Mouse (Mus musculus) C2C12 (cell line): ENCODE results near the gene Phf20. TPM values are rescaled to one million over a fixed set of nuclear protein-coding genes. Genes with fewer than 3 reads are reported as not detected.

ENCODE experiments used
- H3K27me3 ChIP-seq: one replicate; pipeline ENCODE4 v1.6.1; 2011; ENCODE audit not compliant: control insufficient read depth, insufficient read depth, insufficient read length
- H3K36me3 ChIP-seq: one replicate; pipeline ENCODE4 v1.6.1; 2011; ENCODE audit not compliant: control insufficient read depth, insufficient read depth
- H3K4me3 ChIP-seq: one replicate; pipeline ENCODE4 v1.5.1; 2011; ENCODE audit warnings: mild to moderate bottlenecking, control low read depth; ENCODE audit not compliant: poor library complexity, insufficient read depth, severe bottlenecking
- H3K79me2 ChIP-seq: one replicate; pipeline ENCODE4 v1.6.1; 2011; ENCODE audit not compliant: control insufficient read depth, insufficient read depth
- H3K79me3 ChIP-seq: one replicate; pipeline ENCODE4 v1.6.1; 2011; ENCODE audit warnings: low read depth, control low read depth
- H3ac ChIP-seq: one replicate; pipeline ENCODE3; 2011; ENCODE audit warnings: low read depth; ENCODE audit not compliant: control insufficient read depth, insufficient read length
- CEBPB ChIP-seq: IDR thresholded peaks from one replicate; pipeline ENCODE4 v1.6.1; 2011; ENCODE audit warnings: low read depth, mild to moderate bottlenecking, control low read depth, moderate library complexity
- CTCF ChIP-seq: IDR thresholded peaks from one replicate; pipeline ENCODE4 v1.5.1; 2011; ENCODE audit not compliant: control insufficient read depth, insufficient read depth, insufficient read length
- FOSL1 ChIP-seq: IDR thresholded peaks from one replicate; pipeline ENCODE4 v1.8.0; 2011; ENCODE audit warnings: mild to moderate bottlenecking, low read length; ENCODE audit not compliant: poor library complexity, insufficient read depth, severe bottlenecking
- MAX ChIP-seq: IDR thresholded peaks from one replicate; pipeline ENCODE4 v1.6.1; 2011; ENCODE audit warnings: mild to moderate bottlenecking, control low read depth
- MYOD1 ChIP-seq: IDR thresholded peaks from one replicate; pipeline ENCODE4 v1.6.1; 2011; ENCODE audit warnings: low read depth; ENCODE audit not compliant: control insufficient read depth, insufficient read length
- MYOG ChIP-seq: IDR thresholded peaks from one replicate; pipeline ENCODE4 v1.6.1; 2011; ENCODE audit not compliant: control insufficient read depth, insufficient read length; ENCODE audit errors: extremely low read depth
- USF1 ChIP-seq: IDR thresholded peaks from one replicate; pipeline ENCODE4 v1.6.1; 2011; ENCODE audit warnings: low read depth, mild to moderate bottlenecking, control low read depth, moderate library complexity
- polyA plus RNA-seq: library from polyadenylated mRNA; unstranded; fragments of >200 nt; fragmentation: generic; extraction: Trizol; gene quantifications from one replicate; pipeline ENCODE4 v1.2.1, GENCODE M21; 2012; ENCODE audit warnings: missing spikeins

Phf20 gene
- polyA plus RNA-seq, 1 experiment: 18.1 TPM

- Histone ChIP-seq H3K4me3 (no peak overlapping the region), H3ac (no peak overlapping the region), H3K27me3 (no peaks in the 10 kb centered on the region), H3K36me3 (no peaks in the 10 kb centered on the region), H3K79me3 (peaks cover 10% of the 10 kb centered on the region), H3K79me2 (peaks cover 14% of the 10 kb centered on the region)
- TF ChIP-seq MYOG (no peak), MAX (no peak), CTCF (no peak), FOSL1 (no peak), CEBPB (no peak), USF1 (no peak), MYOD1 (no peak)
Measured at GRCm38 (mm10) chr2:156193066-156193862, 3.0 kb upstream of the Phf20 start.

DNA sequence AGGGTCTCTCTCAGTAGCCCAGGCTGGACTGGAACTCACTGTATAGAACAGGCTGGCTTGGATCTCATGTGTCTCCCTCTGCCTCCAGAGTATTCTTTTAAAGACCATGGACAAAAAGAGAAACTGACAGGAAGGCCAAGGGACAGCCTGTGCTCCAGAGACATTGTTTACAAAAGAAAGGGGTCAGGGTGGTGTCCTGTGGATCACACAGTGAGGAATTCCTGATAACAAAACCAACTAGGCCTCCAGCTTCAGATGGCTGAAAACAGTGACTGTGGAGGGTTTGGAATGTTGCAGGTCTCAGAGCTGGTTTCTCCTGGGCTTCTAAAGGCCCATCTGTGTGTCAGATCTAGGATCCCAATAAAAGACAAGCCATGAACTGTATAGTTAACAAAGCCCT, 1.7 kb upstream of the Phf20 start:
- no peak overlapping the region for H3ac ChIP-seq
- no peak overlapping the region for H3K4me3 ChIP-seq
- H3K36me3 ChIP-seq: no peaks in the 10 kb centered on the region
- TF ChIP-seq MAX (no peak), CTCF (no peak), MYOD1 (no peak), MYOG (no peak), USF1 (no peak), CEBPB (no peak), FOSL1 (no peak)
- H3K79me2 ChIP-seq: peaks cover 27% of the 10 kb centered on the region
- H3K27me3 ChIP-seq: no peaks in the 10 kb centered on the region
- peaks cover 22% of the 10 kb centered on the region for H3K79me3 ChIP-seq

DNA sequence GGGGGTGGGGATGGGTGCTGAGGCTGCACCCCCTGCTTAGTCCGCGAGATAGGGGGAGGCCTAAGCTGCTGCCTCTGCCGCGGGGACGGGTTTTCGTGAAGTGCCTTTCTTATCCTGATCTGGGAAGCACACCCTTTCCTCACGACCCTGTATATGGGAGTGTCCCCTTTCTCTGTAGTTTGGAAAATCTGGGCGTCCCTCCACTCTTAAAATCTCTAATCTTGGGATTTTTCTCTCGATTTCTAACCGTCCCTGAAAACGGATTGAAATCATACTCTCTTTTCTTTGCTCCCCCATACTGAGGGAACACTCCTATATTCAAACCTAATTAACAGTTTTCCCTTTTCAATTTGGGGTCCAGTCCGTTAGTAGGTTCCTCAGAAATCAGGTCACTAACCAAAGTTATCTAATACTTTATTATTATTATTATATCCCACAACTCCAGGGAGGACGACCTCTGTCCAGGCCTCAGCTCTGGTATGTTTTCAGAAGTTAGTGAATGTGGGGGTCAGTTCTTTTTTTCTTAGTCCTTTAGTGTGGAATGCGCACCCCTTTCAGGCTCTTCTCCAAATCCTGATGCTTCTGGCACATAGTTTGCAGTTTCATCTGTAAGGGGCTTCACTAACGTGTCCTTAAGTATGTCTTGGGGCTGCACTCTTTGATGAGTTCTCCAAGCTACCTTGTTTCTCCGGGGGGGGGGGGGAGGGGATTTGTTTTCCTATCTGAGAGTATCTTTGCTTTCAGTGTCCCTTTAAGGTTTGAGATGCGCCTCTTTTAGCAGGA, 1.1 kb downstream of the Phf20 start:
- Histone ChIP-seq H3K4me3 (peak overlapping the region; percentile 64), H3K79me2 (peaks cover 55% of the 10 kb centered on the region), H3K27me3 (no peaks in the 10 kb centered on the region), H3ac (peak overlapping the region; percentile 64), H3K79me3 (peaks cover 42% of the 10 kb centered on the region), H3K36me3 (peaks cover 17% of the 10 kb centered on the region)
- no peak for TF ChIP-seq MYOG
- TF ChIP-seq CTCF: no peak
- TF ChIP-seq USF1: no peak
- no peak for TF ChIP-seq CEBPB
- no peak for TF ChIP-seq MYOD1
- TF ChIP-seq MAX: no peak
- TF ChIP-seq FOSL1: no peak

DNA sequence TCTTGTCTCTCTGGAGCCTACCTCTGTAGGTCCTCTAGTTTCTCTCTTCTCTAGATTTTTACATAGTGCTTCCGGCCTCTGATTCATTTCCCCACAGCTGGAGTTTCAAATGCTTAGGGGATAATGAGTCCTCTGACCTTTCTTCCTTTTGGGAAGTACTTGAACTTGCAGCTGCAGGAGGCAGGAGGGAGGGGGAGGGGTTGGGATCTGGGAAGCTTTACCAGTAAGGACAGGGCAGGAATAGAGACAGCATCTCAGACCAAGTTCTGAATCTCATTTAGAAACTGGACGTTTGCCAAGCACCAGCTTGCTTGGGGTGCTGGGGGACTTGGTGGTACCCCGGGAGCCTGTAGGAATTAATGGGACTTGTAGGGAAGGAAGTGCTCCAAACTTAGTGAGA, 3.7 kb downstream of the Phf20 start:
- peaks cover 81% of the 10 kb centered on the region for H3K79me2 ChIP-seq
- peaks cover 60% of the 10 kb centered on the region for H3K79me3 ChIP-seq
- H3ac ChIP-seq: no peak overlapping the region
- TF ChIP-seq FOSL1 (no peak), MAX (no peak), CTCF (no peak)
- H3K4me3 ChIP-seq: no peak overlapping the region
- H3K36me3 ChIP-seq: peaks cover 27% of the 10 kb centered on the region
- no peaks in the 10 kb centered on the region for H3K27me3 ChIP-seq

DNA sequence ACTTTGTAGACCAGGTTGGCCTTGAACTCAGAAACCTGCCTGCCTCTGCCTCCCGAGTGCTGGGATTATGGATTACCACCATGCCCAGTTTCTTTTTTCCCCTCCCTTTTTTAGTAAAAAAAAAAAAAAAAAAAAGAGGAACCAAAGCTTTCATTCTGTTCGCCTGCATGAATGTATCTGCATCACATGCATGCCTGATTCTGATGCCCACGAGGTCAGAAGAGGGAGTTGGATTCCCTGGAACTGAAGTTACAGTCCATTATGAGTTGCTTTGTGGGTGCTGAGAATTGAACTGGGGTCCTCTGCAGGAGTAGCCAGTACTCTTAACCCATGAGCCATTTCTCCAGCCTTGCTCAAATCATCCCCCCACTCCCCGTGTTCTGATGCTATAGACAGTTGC, 5.2 kb downstream of the Phf20 start:
- no peak overlapping the region for H3K4me3 ChIP-seq
- no peaks in the 10 kb centered on the region for H3K27me3 ChIP-seq
- peaks cover 95% of the 10 kb centered on the region for H3K79me2 ChIP-seq
- H3ac ChIP-seq: no peak overlapping the region
- TF ChIP-seq MYOG (no peak), USF1 (no peak), CTCF (no peak), CEBPB (no peak), MYOD1 (no peak), FOSL1 (no peak), MAX (no peak)
- peaks cover 70% of the 10 kb centered on the region for H3K79me3 ChIP-seq
- H3K36me3 ChIP-seq: peaks cover 37% of the 10 kb centered on the region
